Mouse (Mus musculus) kidney, adult 11 months (tissue): ENCODE results near the gene Rpl23.

Source experiments
- DNase-seq: peaks from one replicate; pipeline ENCODE4 v3.0.0; 2022

The Rpl23 gene

GRCm38 (mm10) chr11:97813746-97814515 is 31.7 kb upstream of the Rpl23 start:
- DNase-seq = peak; percentile 86

DNA sequence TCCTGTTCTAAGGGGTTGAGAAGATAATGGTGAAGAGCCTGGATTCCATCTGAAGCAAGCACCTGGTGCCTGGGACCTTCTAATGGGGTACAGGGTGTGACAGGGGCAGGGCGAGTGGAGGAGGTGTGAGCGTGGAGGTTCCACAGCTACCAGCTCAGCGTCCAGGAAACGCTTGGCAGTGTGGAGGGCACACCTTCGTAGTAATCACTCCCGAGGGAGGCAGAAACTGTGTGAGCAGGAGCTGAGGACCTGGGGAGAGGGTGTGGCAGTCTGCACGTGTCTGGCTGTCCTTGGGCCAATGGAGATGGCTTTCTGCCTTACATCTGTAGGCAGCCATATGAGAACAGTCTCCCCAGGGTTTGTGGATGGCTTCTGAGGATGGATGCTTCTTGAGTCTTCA is 30.8 kb upstream of the Rpl23 start:
- no peak for DNase-seq

DNA sequence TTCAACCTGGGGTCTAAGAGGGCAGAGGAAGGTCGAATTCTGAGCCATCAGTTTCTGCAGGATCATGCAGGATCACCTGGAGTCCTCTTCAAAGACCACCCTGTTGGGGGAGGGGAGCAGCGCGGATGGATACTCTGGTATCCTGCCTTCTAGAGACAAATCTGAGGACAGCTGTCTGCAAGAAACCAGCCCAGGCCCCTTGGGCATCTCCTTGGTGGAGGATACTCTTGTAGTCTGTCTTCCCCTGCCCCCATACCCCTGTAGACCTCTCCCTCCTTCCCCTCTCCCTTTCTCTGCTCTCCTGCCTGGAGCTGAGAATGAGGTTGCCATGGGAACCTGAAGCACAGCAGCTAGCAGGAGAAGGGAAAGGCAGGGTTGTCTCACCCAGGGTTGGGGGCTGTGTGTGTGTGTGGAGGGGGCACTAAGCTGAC is 30.3 kb upstream of the Rpl23 start:
- DNase-seq = no peak

GRCm38 (mm10) chr11:97811569-97812362 is 29.5 kb upstream of the Rpl23 start:
- peak; percentile 91 for DNase-seq

- no peak for DNase-seq
Observed at GRCm38 (mm10) chr11:97810970-97811369, 28.7 kb upstream of the Rpl23 start.

DNA sequence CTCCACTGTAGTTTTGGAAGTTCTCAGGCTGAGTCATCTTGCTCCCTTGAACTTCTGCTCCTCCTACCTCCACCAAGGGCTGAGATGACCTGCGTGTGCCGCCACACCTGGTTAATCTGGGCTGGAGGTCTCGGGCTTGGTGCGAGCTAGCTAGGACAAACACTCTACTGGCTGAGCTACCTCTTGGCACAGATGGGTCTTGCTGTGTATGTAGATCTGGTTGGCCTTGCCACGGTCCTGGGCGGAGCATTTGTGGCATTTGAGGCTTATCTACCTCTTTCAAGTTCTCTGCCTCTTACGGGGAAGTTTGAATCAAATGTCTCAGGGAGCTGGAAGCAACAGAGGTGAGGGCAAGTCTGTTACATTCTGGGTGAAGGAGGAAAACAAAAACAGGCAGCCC is 28.1 kb upstream of the Rpl23 start:
- no peak for DNase-seq

- DNase-seq = no peak
Observed at GRCm38 (mm10) chr11:97809235-97810121, 27.2 kb upstream of the Rpl23 start.

- no peak for DNase-seq
Observed at GRCm38 (mm10) chr11:97808621-97809234, 26.5 kb upstream of the Rpl23 start.

DNA sequence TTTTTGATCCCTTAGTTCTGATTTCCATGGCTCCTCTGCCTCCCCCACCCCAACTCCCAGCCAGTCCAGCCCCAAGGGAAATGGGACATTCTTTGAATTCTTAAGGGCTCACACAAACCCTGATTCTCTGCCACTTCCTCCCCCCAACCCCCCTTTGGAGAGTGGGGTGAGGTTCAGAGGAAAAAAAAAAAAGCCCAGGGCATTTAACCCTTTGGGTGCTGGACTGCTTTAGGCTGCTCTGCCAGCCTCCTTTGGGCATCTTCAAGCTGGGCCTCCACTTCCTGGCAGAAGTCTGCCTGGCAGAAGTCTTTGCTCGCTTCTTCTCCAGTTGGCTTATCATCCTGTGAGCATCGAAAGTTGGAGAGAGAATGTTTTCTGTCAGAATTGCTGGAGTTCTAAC is 25.9 kb upstream of the Rpl23 start:
- no peak for DNase-seq

- no peak for DNase-seq
Observed at GRCm38 (mm10) chr11:97807626-97808025, 25.4 kb upstream of the Rpl23 start.

DNA sequence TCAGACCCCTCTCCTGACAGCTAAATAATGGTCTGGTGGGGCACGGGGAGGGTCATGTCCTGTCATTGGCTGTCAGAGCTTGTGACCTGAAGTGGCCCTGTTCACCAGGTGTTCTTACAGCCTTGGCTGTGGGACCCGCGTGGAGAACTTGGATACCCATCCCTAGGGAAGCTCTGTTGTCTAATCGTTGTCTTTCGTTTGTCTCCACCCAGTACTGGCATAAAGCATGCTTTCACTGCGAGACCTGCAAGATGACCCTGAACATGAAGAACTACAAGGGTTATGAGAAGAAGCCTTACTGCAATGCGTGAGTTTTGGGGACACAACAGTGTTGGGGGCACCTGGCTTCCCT is 24.4 kb upstream of the Rpl23 start:
- no peak for DNase-seq

DNA sequence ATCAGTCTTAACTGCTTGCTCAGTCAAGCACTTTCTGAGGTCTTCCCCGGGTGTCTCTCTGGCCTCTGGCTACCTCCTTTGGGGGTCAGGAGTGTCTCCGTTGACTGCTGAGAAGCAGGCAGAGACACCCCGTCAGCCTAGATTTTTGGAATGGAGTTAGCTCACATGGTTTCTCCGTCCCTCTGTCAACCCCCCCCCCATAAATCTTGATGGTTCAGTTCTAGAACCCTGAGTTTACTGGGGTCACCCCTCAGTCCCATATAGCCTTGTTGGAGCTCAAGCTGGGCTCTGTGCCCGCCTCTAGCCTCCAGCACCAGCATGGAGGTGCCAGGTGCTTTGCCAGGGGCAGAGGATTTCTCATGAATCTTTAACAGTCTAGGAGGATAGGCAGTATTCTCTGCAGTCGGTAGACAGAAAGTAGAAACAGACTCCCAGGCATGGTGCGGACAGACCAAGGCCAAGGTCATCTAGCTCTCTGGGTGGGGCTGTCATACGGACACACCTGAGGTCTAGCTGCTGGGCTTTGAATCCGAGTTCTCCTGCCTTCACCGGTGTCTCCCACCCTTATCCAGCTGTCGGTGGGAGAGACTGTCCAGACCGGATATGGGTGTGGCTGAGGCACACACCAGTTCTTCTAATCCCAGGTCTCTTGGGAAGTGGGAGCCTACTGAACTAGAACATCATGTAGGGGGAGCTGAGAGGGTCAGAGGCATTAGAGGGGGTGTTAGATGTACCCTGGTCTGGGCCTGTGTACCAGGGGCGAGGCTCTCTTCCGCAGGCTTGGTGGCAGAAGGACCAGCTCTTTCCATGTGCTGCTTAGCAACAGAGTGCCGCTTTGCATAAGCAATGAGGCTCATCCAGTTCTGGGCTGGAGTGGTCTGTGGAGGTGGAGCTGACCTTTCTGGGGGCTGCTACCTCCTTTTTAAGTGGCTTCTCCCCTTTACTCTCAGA is 23.7 kb upstream of the Rpl23 start:
- peak; percentile 51 for DNase-seq

DNA sequence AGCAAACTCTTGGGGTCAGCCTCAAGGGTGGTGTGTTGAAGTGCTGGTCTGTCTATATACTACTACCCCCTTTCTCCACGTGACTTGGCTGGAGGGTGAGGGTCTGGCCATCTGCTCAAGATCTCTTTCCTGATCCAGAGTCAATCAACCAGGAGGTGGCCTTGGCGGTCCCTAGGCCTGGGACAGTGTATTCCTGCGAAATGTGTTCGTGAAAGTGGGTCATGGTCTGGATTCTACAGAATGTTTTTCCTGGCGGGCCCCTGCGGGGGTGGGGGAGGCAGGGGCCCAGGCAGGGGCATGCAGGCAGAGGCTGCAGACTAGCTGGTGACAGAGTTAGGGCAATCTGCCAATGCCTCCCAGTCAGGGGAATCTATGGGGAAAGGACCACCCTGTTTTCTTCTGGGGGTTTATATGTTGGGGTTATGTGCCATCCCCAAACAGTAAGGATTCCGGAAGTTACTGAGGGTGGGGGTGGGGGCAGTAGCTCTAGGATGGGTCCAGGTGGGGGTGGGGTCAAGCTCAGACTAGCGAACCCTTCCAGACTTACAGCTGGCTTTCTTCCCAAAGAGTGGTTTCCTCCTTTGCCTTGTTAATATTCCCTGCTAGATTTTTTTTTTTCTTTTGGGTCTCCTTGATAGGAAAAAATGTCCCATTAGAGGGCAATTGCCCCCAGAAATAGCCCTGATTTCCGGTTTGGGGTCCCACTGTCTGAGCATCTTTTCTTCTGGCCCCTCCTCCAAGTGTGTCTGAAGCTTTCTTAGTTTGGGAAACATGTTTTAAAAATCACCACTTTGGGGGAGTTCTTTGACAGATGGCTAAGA is 22.8 kb upstream of the Rpl23 start:
- no peak for DNase-seq

DNA sequence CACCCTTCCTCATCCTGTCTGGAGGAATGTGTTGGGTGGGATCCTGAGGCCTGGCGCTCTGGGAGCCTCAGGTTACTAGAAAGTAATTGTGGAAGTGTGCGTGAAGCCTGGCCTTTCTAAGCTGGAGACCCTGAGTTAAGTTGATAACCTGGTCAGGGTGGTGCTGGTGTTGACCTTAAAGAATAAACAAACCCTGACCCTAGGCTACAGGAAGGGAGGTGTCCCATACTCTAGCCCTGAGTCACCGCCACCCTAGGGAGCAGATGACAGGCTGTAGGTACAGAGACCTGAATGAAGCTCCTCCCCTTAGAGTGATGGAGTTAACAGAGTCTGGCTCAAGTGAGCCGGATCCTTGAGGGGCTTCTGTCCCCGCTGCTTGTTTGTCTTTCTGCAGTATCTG is 21.6 kb upstream of the Rpl23 start:
- no peak for DNase-seq

DNA sequence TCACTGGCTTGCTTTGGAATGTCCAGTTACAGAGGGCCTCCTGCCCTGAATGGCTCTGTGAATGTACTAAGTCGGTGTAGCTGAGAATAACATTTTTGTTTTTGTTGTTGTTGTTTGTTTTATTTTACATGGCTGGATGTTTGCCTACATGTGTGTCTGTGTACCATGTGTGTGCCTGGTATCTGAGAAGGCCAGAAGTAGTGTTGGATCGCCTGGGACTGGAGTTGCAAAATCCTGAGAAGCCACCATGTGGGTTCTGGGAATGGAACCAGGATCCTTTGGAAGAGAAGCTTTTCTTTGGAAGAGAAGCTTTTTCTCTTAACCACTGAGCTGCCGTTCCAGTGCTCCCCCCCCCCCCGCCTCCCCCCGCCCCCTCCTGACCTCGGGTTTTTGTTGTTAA is 20.3 kb upstream of the Rpl23 start:
- DNase-seq = peak; percentile 3

DNA sequence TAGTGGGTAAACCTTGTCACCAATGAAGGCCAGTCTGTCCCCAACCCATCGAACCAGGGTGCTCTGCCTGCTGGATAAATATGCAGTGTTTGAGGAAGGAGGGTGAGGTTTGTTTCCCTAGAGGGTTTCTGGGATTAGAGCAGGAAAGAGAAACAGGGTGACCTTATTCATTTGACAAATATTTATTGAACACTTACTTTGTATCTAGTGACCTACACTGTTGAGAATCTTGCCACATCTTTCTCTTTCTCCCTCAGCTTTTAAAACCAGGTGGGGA is 19.9 kb upstream of the Rpl23 start:
- no peak for DNase-seq

GRCm38 (mm10) chr11:97801409-97802193 is 19.4 kb upstream of the Rpl23 start:
- peak; percentile 82 for DNase-seq

- peak; percentile 89 for DNase-seq
Observed at GRCm38 (mm10) chr11:97800691-97801408, 18.6 kb upstream of the Rpl23 start.

DNA sequence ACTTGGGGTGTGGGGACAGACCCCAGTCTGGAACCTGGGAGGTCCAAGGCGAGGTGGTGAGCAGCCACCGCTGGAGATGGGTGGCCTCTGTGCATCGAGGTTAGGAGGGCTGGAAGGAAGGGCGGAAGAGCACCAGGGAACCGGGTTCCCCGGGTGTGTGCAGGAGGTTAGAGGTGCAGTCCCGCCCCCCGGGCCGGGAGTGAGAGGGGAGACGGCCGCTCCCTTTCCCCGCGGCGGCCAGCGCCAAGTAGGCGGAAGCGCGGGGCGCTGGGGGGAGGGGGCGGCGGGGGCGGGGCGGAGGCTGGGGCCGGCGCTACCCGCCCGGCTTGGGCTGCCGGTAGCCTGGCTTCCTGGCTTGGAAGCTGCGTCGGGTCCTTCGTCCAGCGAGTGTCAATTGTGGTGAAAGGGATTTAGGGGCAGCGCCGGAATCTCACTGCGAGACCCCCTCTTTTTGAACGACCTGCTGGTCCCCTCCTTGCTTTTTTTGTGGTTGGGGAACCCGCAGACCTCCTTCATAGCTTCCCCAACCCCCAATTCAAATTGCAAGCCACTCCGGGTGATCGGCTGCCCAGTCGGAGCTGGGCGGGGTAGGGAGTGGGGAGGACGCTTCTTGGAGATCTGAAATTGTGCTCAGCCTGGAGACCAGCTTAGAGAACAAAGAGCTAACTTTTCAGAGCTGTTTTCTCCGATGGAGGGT is 17.9 kb upstream of the Rpl23 start:
- peak; percentile 83 for DNase-seq
